Mouse (Mus musculus) kidney, adult 2 months (tissue): ENCODE results near the gene Kcnh4.

Source experiments
- CTCF ChIP-seq: fragments of 200-500 bp; conservative IDR thresholded peaks from 2 replicates; pipeline ENCODE4 v1.5.1; 2011; ENCODE audit warnings: low read depth, mild to moderate bottlenecking, control low read depth, low read length, moderate library complexity, mixed read lengths; ENCODE audit not compliant: insufficient read depth, insufficient read length
- POLR2A ChIP-seq: fragments of 200-500 bp; IDR thresholded peaks from one replicate; pipeline ENCODE4 v1.6.1; 2011; ENCODE audit warnings: low read depth, low read length, control low read depth

DNA sequence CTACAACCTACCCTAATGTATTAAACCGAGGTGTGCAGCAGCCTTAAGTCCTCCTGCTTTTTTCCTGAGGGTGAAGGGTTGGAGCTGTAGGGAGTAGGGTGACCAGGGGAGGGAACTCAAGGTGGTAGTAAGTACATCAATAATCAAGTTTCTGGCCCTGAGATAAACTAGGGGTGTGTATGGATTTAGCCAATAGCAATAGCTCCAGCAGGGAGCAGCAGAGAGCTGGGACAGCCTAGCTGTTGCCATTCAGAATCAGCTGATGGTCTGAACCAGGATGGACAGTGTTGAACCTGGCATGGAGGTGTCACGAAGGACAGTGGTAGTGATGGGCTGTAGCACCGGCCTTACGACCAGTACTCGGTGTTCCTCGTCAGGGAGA is 45.2 kb downstream of the Kcnh4 start:
- TF ChIP-seq CTCF, result peak; percentile 93
- TF ChIP-seq POLR2A, result no peak
